Mouse (Mus musculus) kidney, postnatal 10 days (tissue): ENCODE measurements at regions not wholly inside any gene's neighbourhood (a gene's known extent, or its start where the extent isn't known, plus 50 kb on each side); places are given as distances from the start of the nearest gene placed in this dataset.
"Not testable (repeated sequence)": the region's sequence is repeated elsewhere in the genome, so short reads cannot be mapped to it uniquely, and the experiment has no call there.

ENCODE experiments used
- DNase-seq: peaks from one replicate; pipeline ENCODE4 v3.0.0; 2021; ENCODE audit warnings: mixed read lengths

DNA sequence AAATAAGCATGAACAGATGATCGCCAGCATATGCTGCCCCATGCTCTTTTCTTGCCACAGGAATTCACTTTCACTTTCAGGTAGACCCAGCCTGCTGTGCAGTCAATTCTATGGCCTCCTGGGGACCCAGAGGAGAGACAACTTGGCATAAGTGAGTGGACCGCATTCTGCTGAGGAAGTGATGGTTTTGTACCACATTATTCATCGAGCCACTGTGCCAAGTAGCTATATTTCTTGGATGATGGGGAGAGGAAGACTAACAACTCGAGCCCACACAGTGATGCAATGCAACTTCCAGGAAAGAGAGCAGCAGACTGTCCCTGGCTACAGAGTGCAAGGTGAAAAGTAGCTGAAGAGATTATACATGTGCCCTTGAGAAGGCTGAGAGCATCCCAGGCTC is 515.8 kb upstream of the Kif18a start:
- no peak for DNase-seq

DNA sequence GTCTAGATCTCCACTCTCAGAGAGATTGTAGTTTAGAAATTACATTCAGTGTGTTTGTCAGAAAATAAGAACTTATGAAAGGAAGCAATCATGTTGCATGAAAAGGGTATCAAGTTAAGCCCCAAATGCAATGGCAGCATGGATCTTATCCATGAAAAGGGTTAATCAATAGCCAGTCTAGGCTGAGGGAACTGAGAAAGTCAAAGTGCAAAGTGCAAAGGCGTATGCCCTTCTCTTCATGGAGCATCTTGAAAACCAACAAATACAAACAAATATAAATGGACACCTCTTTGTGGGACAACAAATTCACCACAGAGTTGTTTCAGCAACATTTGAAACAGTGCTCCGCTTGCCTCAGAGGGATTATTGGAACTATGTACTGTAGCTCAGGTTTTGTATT is 514.1 kb upstream of the Kif18a start:
- DNase-seq: no peak

DNA sequence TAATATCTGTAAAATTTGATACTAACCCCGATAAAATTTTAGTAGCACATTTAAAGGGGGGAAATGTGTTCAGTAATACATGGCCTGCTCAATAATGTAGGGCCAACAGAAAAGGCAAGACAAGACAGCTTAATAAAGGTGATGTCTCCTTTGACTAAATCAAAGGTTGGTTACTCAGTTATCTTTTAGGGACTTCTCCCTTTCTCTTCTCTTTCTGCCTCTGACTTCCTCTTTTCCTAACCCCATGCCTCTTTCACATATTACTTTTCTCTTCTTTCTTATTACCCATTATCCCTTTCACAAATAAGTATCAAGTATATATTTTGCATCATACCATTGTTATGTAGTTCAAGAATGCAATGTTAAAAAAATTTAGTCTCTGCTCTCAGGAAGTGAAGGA is 510.2 kb upstream of the Kif18a start:
- no peak for DNase-seq

DNA sequence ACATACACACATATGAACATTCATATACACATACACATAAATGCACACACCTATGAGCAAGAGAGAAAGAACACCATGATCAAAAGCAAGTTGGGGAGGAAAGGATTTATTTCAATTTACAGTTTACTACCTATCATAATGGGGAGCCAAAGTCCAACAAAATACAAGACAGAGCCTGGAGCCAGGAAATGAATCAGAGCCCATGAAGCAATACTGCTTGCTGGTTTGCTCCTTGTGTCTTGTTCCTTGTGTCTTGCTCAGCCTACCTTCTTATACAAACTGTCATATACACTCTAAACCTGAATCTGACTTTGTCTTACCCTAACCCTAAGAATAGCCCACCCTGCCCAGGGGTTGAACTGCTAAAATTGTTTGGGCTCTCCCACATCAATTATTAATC is 497.1 kb upstream of the Kif18a start:
- no peak for DNase-seq

DNA sequence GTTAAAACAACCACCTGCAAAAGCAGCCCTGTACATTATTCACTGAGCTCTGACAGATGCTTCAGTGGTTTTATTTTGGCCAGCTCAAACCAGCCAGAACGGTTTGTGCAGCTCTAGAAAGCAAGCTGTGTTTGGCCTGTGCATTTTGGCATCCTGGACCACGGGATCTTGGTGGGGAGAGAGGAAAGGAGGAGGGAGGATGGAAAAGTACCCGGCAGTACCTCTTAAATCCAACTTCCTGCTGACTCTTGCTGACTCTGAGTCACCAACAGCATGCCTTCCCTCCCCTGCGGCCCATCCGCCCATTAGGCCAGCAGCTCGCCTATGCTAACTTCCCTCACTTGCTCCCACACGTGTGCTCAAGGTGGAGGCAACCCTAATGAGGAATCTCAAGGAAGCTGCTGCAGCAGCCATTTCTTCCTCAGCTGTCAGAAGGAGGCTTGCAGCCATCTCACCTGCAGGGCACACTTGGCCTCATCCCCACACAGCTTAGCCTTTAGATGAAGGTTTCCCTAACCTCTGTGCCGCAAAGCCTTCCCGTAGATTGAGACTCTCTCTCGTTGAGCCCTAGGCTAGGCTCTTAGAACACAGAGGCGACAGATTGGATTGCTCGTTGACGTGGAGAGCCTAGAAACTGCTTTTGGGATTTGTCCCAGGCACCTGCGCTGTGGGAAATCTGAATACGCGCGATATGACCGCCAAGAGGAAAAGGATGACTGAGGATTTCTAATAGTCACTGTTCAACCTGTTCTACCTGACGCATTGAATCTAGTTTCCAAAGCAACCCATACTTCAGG is 495.2 kb upstream of the Kif18a start:
- peak; percentile 5 for DNase-seq

DNA sequence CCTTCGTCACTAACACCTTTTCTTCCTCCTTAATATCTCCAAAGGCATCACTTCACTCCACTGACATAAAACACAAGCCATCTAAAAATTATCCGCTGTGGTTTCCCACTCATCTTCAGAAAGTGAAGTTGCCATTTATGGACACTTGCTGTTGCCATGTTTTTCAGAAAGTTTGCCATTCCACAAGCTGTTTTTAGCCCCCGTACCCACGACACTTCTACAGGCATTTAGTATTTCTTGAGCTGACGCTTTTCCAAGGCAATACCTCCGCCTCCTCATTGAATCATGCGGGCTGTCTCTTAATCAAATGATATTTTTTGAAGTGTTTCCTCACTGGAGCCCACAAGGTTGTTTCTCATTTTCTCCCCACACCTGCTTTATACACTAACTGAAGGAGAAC is 491.4 kb upstream of the Kif18a start:
- DNase-seq: no peak

DNA sequence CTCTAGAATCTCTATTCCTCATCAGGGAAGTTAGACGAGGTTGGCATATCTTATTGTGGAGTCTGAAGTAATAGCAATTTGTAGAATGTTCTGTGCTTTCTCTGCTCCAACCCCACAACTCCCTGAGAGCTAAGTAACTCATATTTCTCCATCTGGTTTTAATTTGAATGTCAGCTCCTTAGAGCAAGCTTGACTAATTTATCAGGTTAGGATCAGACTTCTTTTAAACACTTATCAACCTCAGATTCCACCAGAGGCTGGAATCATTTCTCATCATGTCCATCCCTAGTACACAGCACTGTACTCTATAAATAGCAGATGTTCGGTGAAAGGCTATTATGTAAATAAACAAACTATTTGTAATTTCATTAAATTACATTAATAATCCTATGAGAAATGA is 485.4 kb upstream of the Kif18a start:
- DNase-seq: no peak

DNA sequence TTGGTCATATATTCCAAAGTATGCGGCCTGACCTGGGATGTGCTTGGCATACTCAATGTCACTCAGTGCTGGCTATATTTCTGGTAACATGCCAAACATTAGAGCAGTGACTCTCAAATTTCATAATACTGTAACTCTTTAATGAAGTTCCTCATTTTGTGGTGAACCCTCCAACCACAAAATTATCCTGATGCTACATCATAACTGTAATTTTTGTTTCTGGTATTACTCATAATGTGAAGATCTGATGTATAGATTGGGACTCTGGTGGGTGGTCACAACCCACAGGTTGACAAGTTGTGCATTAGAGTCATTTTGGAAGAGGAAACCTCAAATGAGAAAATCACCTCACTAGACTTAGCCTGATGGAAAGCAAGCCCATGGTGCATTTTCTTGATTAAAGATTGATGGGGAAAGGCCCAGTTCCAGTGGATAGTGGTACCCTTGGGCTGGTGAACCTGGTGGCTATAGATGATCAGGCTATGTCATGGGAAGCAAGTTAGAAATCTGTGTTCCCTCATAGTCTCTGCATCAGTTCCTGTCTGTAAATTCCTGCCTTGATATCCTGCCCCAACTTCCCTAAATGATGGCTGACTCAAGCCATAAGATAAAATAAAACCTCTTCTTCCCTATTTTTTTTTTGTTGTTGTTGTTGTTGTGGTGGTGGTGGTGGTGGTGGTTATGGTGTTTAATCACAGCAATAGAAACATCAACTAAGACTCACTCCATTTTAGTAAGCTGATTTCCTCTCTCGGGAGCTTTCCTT is 483.5 kb upstream of the Kif18a start:
- DNase-seq: no peak

DNA sequence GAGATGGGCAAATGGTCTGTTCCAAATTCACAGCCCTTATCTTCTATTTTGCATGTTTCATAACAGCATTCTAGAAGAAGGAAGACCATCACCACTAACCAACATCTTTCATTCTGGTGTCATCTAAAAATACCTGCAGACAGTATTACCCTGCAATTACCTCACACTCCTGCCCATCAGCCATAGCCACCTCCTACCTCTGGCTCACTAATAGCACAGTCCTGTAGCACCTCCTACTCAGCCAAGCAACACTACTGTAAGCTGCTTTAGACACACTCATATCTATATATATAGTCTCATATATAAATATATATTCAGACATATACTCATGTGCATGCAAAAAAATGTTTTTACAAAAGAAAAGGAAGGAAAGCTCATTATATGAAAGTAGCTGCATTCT is 468.2 kb upstream of the Kif18a start:
- no peak for DNase-seq

DNA sequence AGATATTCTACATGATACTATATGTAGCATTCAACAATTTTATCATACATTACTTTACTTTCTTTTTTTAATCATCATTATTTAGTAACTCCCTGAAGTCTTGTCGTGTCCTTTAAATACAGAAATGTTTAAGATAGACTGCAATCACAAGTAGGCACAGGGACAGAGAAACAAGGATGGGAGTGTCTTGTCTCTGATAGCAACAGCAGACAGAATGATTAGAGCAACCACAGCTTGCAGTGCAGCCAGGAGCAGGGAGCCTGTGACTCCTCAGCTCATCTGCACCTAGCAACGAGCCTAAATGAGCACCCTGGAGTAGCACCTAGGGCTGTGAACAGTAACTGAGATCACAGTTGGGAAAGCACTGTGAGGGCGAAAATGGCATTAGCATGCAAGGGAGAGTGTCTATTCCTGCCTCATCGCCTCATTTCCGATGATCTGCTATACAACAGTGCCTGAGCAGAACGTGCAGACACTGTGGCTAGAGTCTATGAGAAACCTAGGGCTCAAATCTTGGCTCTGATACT is 467.4 kb upstream of the Kif18a start:
- no peak for DNase-seq

DNA sequence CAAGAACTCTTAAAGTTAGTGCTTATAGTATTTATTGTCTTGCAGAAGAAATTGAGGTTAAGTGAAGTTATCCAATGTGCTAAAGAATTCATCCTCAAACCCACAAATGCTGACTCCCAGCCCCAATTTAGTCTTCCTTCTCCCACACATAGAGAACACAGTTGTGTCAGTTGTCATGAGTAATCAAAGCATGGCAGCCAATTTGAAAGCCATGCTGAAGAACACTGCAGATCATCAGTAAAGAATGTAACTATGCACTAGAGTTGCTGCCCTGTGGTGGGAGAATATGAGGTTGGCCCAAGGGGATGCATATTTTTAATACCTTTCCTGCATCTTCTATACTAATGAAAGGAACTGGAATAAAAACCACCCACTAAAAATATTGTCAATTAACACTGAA is 464.0 kb upstream of the Kif18a start:
- DNase-seq: no peak

DNA sequence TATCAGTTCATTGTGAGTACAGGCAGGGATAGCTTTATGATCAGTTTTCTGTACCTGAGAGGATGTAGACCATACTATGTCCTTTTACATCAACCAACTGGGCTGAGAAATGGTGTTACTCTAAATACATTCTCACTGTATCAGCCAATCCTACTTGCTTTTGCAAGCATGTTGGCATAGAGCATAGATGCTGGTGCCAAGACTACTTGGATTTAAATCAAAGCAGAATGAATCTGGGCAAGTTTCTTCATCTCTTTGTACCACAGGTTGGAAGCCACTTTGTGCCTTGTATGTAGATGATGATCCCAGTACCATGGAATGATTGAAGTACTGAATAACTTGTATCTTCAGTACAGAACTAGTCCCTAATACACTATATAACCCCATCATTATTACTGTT is 456.5 kb upstream of the Kif18a start:
- DNase-seq: no peak

DNA sequence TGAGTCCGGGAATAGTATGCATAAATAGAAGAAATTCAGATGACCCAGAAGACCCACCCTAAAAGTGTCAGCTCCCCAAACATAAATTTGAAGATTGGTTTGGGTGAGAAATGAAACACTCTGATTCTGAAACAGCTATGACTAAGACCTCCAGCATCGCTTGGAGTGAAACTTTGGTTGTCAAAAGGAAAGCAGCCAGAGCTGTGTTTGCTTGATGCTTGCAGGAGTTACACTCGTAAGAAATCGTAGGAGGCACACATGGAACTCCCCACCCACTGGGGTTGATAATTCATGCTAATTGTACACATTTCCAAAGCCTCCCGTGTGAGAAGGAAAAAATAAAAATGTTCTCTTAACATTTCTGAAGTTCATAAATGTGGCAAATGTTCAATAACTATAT is 454.6 kb upstream of the Kif18a start:
- no peak for DNase-seq

DNA sequence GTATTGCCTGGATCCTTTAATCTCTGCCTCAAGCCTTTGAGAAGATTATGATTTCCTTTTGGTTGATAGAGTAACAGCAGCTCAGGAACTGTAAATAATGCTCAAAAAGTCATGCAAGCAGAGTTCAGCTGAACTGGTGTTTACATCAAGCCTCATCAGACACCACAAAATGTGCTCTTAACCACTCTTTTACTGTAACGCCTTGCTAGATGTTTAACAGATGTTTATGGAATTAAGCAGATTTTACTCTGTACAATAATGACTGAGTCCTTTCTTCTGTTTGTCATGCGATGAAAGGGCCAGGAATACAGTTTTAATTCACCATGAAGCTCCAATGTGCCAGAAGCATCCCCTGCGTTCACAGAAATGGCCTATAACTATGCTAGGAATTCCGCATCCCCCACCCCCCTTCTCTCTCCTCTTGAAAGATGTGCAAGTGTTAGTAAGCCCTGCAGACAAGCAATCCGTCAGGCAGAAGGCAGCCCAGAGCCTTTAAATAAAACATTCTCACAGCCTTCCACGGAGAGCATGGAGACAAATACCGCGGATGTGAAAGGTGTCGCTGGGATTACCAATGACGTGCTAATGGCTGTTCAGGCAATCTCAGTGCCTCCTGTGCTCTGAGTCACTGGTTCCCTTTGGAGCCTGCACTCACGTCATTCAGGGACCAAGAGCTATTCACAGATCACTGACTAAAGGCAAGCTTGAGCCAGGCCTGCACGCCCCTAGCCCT is 453.3 kb upstream of the Kif18a start:
- DNase-seq: peak; percentile 5

DNA sequence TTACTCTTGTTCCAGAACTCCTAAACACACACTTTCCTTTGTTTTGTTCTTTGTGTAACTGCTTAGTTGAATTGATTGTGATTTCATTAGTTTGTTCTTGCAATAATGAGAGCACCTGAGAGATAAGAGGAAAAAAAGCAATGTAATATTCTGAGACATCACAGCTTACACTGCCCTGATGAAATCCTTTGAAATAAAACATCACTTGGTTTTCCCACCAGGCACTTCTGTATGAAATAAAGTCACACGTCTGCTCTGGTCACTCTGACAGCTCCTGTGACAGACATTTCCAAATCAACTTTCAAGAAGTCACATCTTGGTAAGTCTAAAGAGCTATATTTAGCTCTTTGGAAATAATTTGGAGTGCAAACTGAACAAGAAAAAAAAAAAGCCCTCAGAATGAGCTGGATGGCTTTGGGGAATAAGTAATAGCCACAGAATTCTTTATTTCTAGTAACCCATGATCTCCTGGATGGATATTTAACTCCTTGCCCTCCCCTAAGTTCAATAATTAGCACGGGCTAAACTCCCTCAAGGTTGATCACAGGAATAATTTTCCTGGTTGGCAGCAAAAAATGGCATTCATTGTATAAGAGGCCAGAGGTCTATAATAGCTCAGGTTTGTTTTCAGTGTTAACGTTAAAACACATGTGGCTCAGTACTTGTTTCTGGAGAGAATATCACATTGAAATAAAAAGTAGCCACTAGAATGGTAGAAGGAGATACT is 452.4 kb upstream of the Kif18a start:
- no peak for DNase-seq

DNA sequence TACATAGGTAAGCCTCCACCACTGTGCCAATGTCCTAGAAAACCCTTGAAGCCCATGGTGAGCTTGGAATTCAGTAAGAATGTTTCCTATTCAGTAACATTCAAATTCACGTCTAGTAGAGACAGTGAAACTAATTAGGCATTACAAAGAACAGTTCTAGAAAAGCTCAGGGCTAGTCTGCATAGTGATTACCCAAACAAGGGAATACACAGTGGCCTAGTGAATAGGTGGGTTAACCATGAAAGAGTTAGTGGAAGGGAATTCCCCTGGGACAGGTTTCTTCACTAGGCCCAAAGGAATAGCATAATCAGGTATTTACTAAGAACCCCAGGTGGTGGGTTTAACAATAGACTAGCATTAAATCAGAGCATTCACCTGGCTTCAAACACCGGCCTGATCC is 436.7 kb upstream of the Kif18a start:
- DNase-seq: not testable (repeated sequence)

DNA sequence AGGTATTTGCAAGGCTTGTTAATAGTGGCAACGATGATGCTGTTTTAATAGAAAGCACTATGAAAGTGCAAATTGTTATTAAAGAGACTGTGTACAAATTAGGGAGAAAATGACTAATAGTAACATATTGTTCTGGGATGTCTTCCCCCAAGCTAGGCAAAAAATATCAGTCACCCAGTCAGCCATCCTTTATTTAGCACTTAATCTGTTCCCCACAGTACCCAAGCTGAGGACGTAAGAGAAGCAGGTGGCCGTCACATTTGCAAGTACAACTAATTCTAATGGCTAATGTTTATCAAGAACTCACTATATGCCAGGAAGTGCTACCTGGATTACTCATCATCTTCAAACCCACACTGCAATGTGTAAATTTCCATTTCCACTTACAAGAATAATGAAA is 432.5 kb upstream of the Kif18a start:
- no peak for DNase-seq

DNA sequence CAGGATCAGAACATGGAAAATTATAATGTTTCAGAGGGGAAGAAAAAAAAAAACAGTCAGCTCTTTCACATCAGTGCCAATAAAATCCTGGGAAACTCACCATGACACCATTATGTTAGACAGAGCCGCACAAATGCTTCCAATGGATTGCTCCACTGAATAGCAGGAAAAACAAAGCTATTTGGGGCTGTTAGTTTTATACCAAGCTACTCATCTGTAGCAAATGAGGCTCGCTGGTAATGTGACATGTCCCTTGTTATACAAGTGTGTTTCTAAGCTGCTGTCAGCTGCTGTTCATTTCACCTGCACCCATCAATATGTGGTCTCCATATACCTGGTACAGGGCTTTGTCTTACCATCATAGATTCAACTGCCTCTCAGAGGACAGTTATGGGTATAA is 426.1 kb upstream of the Kif18a start:
- DNase-seq: no peak

DNA sequence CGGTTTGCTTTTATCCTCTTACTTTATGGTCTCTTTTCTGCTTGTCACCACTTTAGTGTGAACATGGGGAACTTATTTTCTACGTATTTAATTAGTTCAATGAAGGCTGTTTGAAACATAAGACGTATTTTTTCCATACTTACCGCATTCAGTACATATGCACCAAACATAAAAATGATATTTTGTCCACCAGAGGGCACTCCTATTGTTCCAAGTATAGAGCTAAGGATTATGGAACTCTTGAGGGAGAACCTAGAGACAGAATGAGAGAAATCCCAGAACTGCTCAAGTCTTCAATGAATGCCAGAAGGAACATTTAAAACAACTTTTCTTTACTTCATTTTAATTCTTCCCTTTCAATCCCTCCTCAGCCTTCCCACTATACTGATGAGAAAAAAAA is 403.4 kb upstream of the Kif18a start:
- DNase-seq: no peak

DNA sequence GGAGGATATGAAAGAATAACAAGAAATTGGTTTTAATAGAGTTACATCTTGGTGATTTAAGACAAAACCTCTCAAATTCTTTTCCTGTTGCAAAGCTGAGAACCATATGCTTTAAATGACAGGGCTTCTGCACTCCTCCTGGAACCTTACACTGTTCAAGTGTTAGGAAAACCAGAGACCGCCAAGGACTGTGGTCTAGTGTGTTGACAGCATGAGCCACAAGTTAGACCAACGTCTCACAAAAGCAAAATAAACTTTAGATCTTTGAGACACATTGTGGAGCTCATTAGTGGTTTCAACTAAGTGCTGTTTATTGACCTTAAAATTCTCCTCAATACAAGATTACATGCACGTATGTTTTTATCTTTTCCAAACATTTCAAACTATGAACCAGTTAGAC is 402.9 kb upstream of the Kif18a start:
- DNase-seq: no peak

DNA sequence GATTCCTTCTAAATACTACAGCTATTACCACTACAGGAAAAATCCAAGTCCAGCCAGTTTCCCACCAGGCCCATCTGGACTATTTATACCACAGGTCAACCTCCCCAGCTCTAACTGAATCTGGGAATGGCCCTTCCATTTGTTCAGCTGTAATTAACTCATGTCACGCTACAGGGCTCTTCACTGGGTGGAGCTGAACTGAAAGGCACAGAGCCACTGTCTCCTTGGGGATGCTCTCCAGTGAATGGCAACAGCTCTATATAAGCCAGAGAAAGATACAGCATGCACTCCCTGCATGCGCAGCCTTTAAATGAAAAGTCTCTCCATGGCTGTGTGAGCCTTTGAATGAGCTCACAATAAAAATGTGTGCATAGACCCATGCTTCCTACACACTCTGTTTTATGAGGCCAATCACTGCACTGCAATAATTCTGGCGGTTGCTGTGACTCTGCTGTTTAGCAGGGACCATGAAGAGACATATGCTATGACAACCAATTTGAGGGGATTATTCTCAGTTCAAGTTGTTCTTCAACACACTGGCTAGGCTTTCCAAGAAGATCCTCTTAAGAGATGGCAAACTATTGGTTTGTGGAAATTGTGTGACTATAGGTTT is 376.3 kb upstream of the Kif18a start:
- no peak for DNase-seq

DNA sequence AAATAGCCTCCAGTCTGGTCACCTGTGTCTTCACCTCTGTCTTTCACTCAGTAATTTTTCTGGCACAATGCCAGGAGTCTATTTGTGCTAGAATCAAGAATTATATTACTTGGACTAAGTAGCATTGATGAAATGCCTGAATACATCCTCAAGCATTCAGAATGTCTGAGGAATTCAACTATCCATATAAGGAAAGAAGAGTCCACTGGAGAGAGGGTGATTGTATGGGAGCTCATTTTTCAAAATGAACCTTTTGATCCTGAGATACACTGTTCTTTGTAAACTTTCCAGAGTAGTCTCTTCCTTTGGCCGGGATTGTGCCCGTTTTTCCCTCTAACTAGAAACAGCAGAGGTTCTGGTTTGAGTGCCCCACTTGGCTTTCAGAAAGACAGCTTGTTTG is 367.0 kb upstream of the Kif18a start:
- no peak for DNase-seq

DNA sequence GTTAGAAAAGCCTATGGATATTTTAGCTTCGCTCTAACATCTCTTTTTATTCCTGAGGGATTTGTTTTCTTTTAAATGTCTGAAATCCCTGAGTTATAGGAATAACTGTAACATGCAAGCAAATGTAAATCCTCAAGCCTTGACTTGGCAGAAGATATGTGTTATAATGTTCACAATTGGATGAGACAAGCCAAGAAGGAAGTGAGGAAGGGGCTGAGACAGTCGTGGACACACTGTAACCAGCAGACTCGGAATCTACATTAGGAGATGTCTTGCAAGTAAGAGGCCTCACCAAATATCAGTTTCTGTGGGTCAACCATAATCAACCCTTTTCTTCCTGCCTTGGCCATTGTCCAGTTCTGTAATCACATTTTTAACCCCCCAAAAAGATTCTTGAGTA is 366.6 kb upstream of the Kif18a start:
- no peak for DNase-seq
